Mouse (Mus musculus): ENCODE measurements around the gene Gpr61. TPM values are rescaled to one million over a fixed set of nuclear protein-coding genes. Genes with fewer than 3 reads are reported as not detected.

The Gpr61 gene
- polyA plus RNA-seq (2015; fragmentation: Nextera tagmentation; extraction: Ambion mirVana), result 0.05 and 0.12 TPM in 2 replicates

DNA sequence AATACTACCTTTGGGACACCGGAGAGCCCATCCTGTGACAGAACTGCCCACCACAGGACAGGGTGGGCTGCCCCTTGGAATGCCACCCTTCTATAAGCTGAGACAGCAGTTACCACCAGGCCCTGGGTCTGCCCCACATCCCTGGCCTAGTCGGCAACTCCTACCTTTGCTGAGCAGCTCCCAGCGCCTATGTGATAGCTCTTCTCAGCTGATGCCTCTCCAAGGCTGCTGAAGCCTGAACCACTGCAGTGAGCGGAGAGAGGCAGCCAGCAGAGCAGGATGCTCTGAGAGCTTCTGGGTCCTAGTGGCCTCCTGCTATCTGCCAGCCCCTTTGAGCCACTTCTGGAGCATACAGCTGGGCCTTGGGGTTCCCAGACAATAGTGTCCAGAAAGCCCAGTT, at the start of gene Gpr61:
Gene Gpr61 (minus strand): TSS at position 227 of the 400 bp plus-strand sequence.
- H3K9me3 ChIP-seq (replicated peaks; ENCODE audit: control insufficient read depth, low read length), result no peaks in the 10 kb centered on the region
- no peak for ATAC-seq (replicated peaks; ENCODE audit: extremely low read depth, insufficient read depth, low FRiP score)
- 44% methylated on average over 4 of the region's 4 CpGs for WGBS

DNA sequence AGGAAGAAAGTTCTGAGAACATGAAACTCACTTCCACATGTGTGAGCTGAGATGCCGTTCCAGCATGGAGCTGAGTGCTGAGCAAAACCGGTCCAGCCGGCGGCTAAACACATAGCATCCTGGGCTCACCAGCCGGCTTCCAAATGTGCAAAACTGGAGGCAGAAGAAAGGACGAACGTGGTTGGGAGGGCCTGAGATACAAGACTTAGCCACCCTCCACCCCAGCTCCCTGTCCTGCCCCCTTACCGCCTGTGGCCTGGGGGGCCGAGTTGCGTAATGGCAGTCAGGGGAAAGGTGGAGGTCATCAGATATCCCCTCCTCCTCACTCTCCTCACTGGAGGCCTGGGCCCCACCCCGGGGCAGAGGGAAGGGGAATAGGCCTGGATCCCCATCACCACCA, 49.8 kb upstream of the Gpr61 start:
- Histone ChIP-seq H3K36me3 (ENCODE audit: control insufficient read depth, insufficient read depth) (peaks cover 9% of the 10 kb centered on the region), H3K4me3 (ENCODE audit: low read length) (no peak overlapping the region), H3K4me2 (ENCODE audit: low read depth, low read length) (no peak overlapping the region), H3K27me3 (ENCODE audit: control insufficient read depth, insufficient read depth, low read length) (no peaks in the 10 kb centered on the region), H3K4me1 (ENCODE audit: control insufficient read depth, insufficient read depth, low read length) (peaks cover 16% of the 10 kb centered on the region), H3K9ac (ENCODE audit: low read length) (no peak overlapping the region), H3K27ac (ENCODE audit: low read length) (no peak overlapping the region), H3K9me3 (replicated peaks; ENCODE audit: control insufficient read depth, low read length) (no peaks in the 10 kb centered on the region)
- no peak for ATAC-seq (replicated peaks; ENCODE audit: extremely low read depth, insufficient read depth, low FRiP score)
- 78% methylated on average over 11 of the region's 11 CpGs for WGBS

More for the DNA sequence above, at the start of gene Gpr61:
- Histone ChIP-seq H3K4me3 (ENCODE audit: low read length) (no peak within 1 kb of the TSS), H3K27me3 (ENCODE audit: control insufficient read depth, insufficient read depth, low read length) (no peaks in the 10 kb centered on the region), H3K27ac (ENCODE audit: low read length) (no peak within 1 kb of the TSS), H3K9ac (ENCODE audit: low read length) (no peak within 1 kb of the TSS), H3K36me3 (ENCODE audit: control insufficient read depth, insufficient read depth) (no peaks in the 10 kb centered on the region), H3K4me2 (ENCODE audit: low read depth, low read length) (no peak within 1 kb of the TSS), H3K4me1 (ENCODE audit: control insufficient read depth, insufficient read depth, low read length) (peaks cover 19% of the 10 kb centered on the region)

DNA sequence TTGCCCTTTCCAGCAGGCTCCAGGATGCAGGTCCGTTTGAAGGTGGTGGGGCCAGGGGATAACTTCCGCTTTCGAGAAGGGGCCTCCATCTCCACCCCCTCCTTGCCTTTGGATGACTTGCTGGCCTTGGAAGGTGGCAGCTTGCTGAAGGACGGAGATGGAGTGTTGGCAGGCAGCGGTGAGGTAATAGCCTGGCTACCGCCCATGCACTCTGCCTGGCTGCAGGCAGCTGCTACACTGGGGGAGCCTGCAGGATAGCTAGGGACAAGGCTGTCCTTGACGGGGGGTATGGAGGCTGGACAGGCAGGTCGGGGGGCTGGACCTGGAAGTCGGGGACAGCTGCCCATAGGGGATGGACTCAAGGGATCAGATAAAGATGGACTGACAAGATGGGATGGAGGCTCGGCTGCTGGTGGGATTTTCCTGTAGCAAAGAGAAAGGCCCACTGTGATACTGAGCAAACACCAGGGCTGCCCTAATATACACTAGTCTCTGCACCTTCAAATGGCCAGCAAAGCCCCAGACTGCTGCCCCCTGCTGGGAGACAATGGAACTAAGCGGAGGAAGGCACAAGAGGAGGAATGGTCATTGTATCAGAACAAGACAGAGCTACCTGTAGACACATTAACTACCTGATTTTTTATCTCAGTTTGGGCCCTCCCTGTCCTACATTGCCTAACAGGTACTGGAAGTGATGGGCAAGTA, 49.1 kb upstream of the Gpr61 start:
- Histone ChIP-seq H3K36me3 (ENCODE audit: control insufficient read depth, insufficient read depth) (peaks cover 13% of the 10 kb centered on the region), H3K4me3 (ENCODE audit: low read length) (no peak overlapping the region), H3K9me3 (replicated peaks; ENCODE audit: control insufficient read depth, low read length) (no peaks in the 10 kb centered on the region), H3K27ac (ENCODE audit: low read length) (no peak overlapping the region), H3K9ac (ENCODE audit: low read length) (no peak overlapping the region), H3K4me2 (ENCODE audit: low read depth, low read length) (no peak overlapping the region), H3K27me3 (ENCODE audit: control insufficient read depth, insufficient read depth, low read length) (no peaks in the 10 kb centered on the region), H3K4me1 (ENCODE audit: control insufficient read depth, insufficient read depth, low read length) (peaks cover 11% of the 10 kb centered on the region)
- 77% methylated on average over 11 of the region's 11 CpGs for WGBS
- no peak for ATAC-seq (replicated peaks; ENCODE audit: extremely low read depth, insufficient read depth, low FRiP score)

DNA sequence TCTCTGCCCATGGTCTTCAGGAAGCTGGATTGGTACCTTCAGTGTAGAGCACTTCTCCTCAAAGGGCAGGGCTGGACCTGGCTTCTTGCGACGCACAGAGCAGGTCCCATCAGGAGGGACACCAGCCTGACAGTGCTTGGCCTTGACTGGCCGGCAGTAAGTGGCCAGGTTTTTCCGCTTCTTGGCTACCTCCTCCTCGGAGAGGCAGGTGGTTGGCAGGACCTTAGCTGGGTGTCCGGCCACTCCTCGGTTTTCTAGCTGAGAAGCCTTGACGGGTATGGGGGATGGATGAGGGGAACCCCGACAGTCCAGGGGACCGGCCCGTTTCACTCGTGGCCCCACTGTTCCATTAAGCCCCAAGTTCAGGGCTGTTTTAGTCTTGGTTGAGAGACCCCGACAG, 48.5 kb upstream of the Gpr61 start:
- Histone ChIP-seq H3K9ac (ENCODE audit: low read length) (no peak overlapping the region), H3K4me3 (ENCODE audit: low read length) (no peak overlapping the region), H3K27me3 (ENCODE audit: control insufficient read depth, insufficient read depth, low read length) (no peaks in the 10 kb centered on the region), H3K27ac (ENCODE audit: low read length) (no peak overlapping the region), H3K36me3 (ENCODE audit: control insufficient read depth, insufficient read depth) (peaks cover 13% of the 10 kb centered on the region), H3K4me2 (ENCODE audit: low read depth, low read length) (no peak overlapping the region), H3K9me3 (replicated peaks; ENCODE audit: control insufficient read depth, low read length) (no peaks in the 10 kb centered on the region), H3K4me1 (ENCODE audit: control insufficient read depth, insufficient read depth, low read length) (peaks cover 11% of the 10 kb centered on the region)
- 92% methylated on average over 13 of the region's 13 CpGs for WGBS
- no peak for ATAC-seq (replicated peaks; ENCODE audit: extremely low read depth, insufficient read depth, low FRiP score)

DNA sequence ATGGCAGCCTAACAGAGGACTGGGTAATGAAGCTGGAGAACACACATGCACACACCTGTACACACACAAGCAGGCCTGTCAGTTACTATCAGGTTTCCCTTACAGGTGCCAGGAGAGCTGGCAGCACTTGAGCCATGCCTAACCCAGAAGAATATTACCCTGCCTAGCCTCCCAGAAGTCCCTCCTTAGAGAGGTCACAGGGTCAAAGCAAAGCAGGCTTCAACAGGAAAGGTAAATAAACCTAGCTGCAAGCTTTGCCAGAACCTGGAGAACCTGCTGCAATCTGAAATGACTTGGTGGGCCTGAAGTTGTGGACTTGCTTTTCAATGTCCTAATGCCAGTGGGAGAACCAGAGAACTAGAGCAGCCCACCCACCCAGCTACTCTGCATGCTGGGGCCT, 47.8 kb upstream of the Gpr61 start:
- peaks cover 13% of the 10 kb centered on the region for H3K4me1 ChIP-seq (ENCODE audit: control insufficient read depth, insufficient read depth, low read length)
- H3K9ac ChIP-seq (ENCODE audit: low read length), result no peak overlapping the region
- no peak overlapping the region for H3K4me3 ChIP-seq (ENCODE audit: low read length)
- H3K36me3 ChIP-seq (ENCODE audit: control insufficient read depth, insufficient read depth), result peaks cover 13% of the 10 kb centered on the region
- ATAC-seq (replicated peaks; ENCODE audit: extremely low read depth, insufficient read depth, low FRiP score), result no peak
- no peak overlapping the region for H3K4me2 ChIP-seq (ENCODE audit: low read depth, low read length)
- no peaks in the 10 kb centered on the region for H3K27me3 ChIP-seq (ENCODE audit: control insufficient read depth, insufficient read depth, low read length)
- H3K9me3 ChIP-seq (replicated peaks; ENCODE audit: control insufficient read depth, low read length), result no peaks in the 10 kb centered on the region
- no peak overlapping the region for H3K27ac ChIP-seq (ENCODE audit: low read length)

GRCm38 (mm10) chr3:108200329-108201323, 45.9 kb upstream of the Gpr61 start, which contains the start of gene Cyb561d1:
Cyb561d1 (minus strand) TSS chr3:108201212.
- Histone ChIP-seq H3K36me3 (ENCODE audit: control insufficient read depth, insufficient read depth) (peaks cover 8% of the 10 kb centered on the region; the same call in 1 of the 2 replicates), H3K27me3 (ENCODE audit: control insufficient read depth, insufficient read depth, low read length) (no peaks in the 10 kb centered on the region), H3K9ac (ENCODE audit: low read length) (peak within 1 kb of the TSS; percentile 78), H3K4me3 (ENCODE audit: low read length) (peak within 1 kb of the TSS; percentile 70), H3K9me3 (replicated peaks; ENCODE audit: control insufficient read depth, low read length) (no peaks in the 10 kb centered on the region), H3K4me2 (ENCODE audit: low read depth, low read length) (peak within 1 kb of the TSS; percentile 79), H3K27ac (ENCODE audit: low read length) (peak within 1 kb of the TSS; percentile 85), H3K4me1 (ENCODE audit: control insufficient read depth, insufficient read depth, low read length) (peaks cover 25% of the 10 kb centered on the region)
- 2% methylated on average over 44 of the region's 44 CpGs for WGBS
- ATAC-seq (replicated peaks; ENCODE audit: extremely low read depth, insufficient read depth, low FRiP score), result peak; percentile 93

DNA sequence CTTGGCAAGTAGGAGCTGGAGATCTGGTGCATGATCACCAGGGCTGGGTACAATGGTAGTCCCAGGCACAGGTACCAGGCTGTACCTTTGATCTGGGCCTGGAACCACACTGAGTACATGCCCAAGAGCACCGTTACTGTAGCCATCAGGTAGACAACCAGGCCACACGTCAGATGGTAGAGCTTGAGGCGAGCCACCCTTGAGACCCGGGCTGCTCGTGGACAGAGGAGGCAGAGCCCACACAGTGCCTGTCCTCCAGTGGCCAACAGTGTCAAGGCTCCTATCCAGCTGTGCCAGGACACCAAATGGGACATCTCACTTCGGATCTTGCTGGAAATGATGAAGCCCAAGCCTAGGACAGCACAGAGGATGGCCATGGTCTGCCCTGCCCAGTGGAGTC, 44.5 kb upstream of the Gpr61 start:
- H3K36me3 ChIP-seq (ENCODE audit: control insufficient read depth, insufficient read depth), result 0 out of 2 replicates have a peak, but pooled peaks cover 4% of the 10 kb centered on the region
- H3K4me3 ChIP-seq (ENCODE audit: low read length), result no peak overlapping the region
- 95% methylated on average over 6 of the region's 6 CpGs for WGBS
- no peak overlapping the region for H3K9ac ChIP-seq (ENCODE audit: low read length)
- H3K9me3 ChIP-seq (replicated peaks; ENCODE audit: control insufficient read depth, low read length), result no peaks in the 10 kb centered on the region
- ATAC-seq (replicated peaks; ENCODE audit: extremely low read depth, insufficient read depth, low FRiP score), result no peak
- no peak overlapping the region for H3K27ac ChIP-seq (ENCODE audit: low read length)
- no peaks in the 10 kb centered on the region for H3K27me3 ChIP-seq (ENCODE audit: control insufficient read depth, insufficient read depth, low read length)
- peaks cover 25% of the 10 kb centered on the region for H3K4me1 ChIP-seq (ENCODE audit: control insufficient read depth, insufficient read depth, low read length)
- H3K4me2 ChIP-seq (ENCODE audit: low read depth, low read length), result no peak overlapping the region

DNA sequence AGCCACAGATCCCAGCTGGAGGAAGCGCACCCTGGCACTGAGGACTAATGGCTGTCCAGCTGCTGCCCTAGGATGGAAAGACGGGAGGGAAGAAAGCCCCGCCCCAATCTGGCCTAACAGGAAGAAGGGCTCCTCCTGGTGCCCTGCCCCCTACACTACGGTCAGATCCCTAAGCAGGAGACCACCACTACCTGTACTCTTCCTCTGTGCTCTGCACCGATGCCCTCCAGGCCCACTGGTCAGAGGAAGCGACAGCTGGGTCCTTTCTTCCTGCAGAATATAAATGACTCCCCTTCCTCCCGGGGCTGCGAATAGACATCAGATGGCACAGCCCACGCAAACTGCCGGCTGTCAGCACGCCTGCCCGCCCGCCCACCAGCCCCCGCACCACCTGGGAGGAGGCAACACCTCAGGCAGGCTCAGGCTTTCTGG, 42.4 kb upstream of the Gpr61 start:
- Histone ChIP-seq H3K4me3 (ENCODE audit: low read length) (no peak overlapping the region), H3K9ac (ENCODE audit: low read length) (peak overlapping the region; percentile 45), H3K9me3 (replicated peaks; ENCODE audit: control insufficient read depth, low read length) (no peaks in the 10 kb centered on the region), H3K4me1 (ENCODE audit: control insufficient read depth, insufficient read depth, low read length) (peaks cover 28% of the 10 kb centered on the region), H3K27ac (ENCODE audit: low read length) (no peak overlapping the region), H3K4me2 (ENCODE audit: low read depth, low read length) (peak overlapping the region; percentile 35), H3K27me3 (ENCODE audit: control insufficient read depth, insufficient read depth, low read length) (no peaks in the 10 kb centered on the region), H3K36me3 (ENCODE audit: control insufficient read depth, insufficient read depth) (0 out of 2 replicates have a peak, but pooled peaks cover 4% of the 10 kb centered on the region)
- no peak for ATAC-seq (replicated peaks; ENCODE audit: extremely low read depth, insufficient read depth, low FRiP score)
- 17% methylated on average over 14 of the region's 14 CpGs for WGBS
